Mouse (Mus musculus): ENCODE results near the gene Adcy9. TPM values are rescaled to one million over a fixed set of nuclear protein-coding genes. Genes with fewer than 3 reads are reported as not detected.

Adcy9 gene
- total and polyA plus RNA-seq, 3 experiments = 3.0 to 4.3 TPM; not detected in 1

- no peak for TF ChIP-seq CHD1 (IDR thresholded peaks at IDR 0.05; ENCODE audit: low read depth, low read length)
- TF ChIP-seq NELFE (IDR thresholded peaks at IDR 0.05; ENCODE audit: low read depth, low read length) = no peak
- TF ChIP-seq ZC3H11A (IDR thresholded peaks at IDR 0.05; ENCODE audit: low read depth, low read length) = no peak
- 0 out of 2 replicates have a peak, but pooled peaks have one; percentile 61 for TF ChIP-seq MAZ (IDR thresholded peaks at IDR 0.05; ENCODE audit: low read depth, low read length)
- TF ChIP-seq KAT2A (conservative IDR thresholded peaks at IDR 0.05; ENCODE audit: low read depth, low read length) = peak; percentile 46; the same call in 1 of the 2 replicates
- TF ChIP-seq MAFK (IDR thresholded peaks at IDR 0.05; ENCODE audit: borderline replicate concordance, low read depth, low read length) = peak; percentile 80; the same call in 1 of the 2 replicates
- peak; percentile 85 for TF ChIP-seq RCOR1 (IDR thresholded peaks at IDR 0.05; ENCODE audit: low read depth, low read length)
- TF ChIP-seq TBP (IDR thresholded peaks at IDR 0.05; ENCODE audit: low read depth, low read length) = peak; percentile 68
- peak; percentile 68 for TF ChIP-seq MAX (IDR thresholded peaks at IDR 0.05; ENCODE audit: low read length)
- peak; percentile 80 for TF ChIP-seq MYC (IDR thresholded peaks at IDR 0.05; ENCODE audit: low read depth, low read length)
Measured at GRCm38 (mm10) chr16:4413988-4414880, 6.1 kb downstream of the Adcy9 start (continued).

- no peaks in the 10 kb centered on the region for H3K9me3 ChIP-seq (replicated peaks; ENCODE audit: insufficient read depth, low read length)
- H3K36me3 ChIP-seq (ENCODE audit: control insufficient read depth in 1 of 2, insufficient read depth in 2 of 2, low read length in 2 of 2) = peaks cover 4 to 49% of the 10 kb centered on the region in 2 experiments; a peak in 3 of 4 replicates
- H3K79me2 ChIP-seq (ENCODE audit: control insufficient read depth, insufficient read depth, low read length, poor library complexity) = peaks cover 31% of the 10 kb centered on the region
- H3K4me1 ChIP-seq (ENCODE audit: control insufficient read depth in 1 of 2, insufficient read depth in 2 of 2, low read length in 2 of 2) = peaks cover 37 to 43% of the 10 kb centered on the region in 2 experiments
- DNase-seq (ENCODE audit: low read depth, low spot score) = peak; percentile 70
- peak overlapping the region; percentile 39 to 57 for H3K4me3 ChIP-seq (ENCODE audit: control insufficient read depth in 1 of 2, insufficient read depth in 1 of 2, low read depth in 2 of 2, low read length in 2 of 2)
- H3K9ac ChIP-seq (ENCODE audit: control insufficient read depth, low read depth, low read length, poor library complexity, severe bottlenecking) = peak overlapping the region; percentile 75
- TF ChIP-seq NELFE (IDR thresholded peaks at IDR 0.05; ENCODE audit: low read depth, low read length) (peak; percentile 45), POLR2AphosphoS2 (IDR thresholded peaks at IDR 0.05; ENCODE audit: low read length) (peak; percentile 33; the same call in 1 of the 2 replicates), RAD21 (IDR thresholded peaks at IDR 0.05; ENCODE audit: low read depth, low read length) (no peak), MAX (IDR thresholded peaks at IDR 0.05; ENCODE audit: low read length) (peak; percentile 22; the same call in 1 of the 2 replicates), TBP (IDR thresholded peaks at IDR 0.05; ENCODE audit: low read depth, low read length) (no peak), TCF12 (IDR thresholded peaks at IDR 0.05; ENCODE audit: low read depth, low read length) (0 out of 2 replicates have a peak, but pooled peaks have one; percentile 11), POLR2A (IDR thresholded peaks at IDR 0.05; ENCODE audit: control insufficient read depth in 1 of 2, insufficient read depth in 1 of 2, low read depth in 1 of 2, low read length in 2 of 2, poor library complexity in 1 of 2) (peak; percentile 27 to 39; a peak in 1 of 4 replicates), MAZ (IDR thresholded peaks at IDR 0.05; ENCODE audit: low read depth, low read length) (0 out of 2 replicates have a peak, but pooled peaks have one; percentile 32), USF2 (IDR thresholded peaks at IDR 0.05; ENCODE audit: borderline replicate concordance in 1 of 2, insufficient read depth in 1 of 2, low read depth in 1 of 2, low read length in 2 of 2) (no peak), MYC (IDR thresholded peaks at IDR 0.05; ENCODE audit: low read depth, low read length) (0 out of 2 replicates have a peak, but pooled peaks have one; percentile 32), POLR2AphosphoS5 (IDR thresholded peaks at IDR 0.05; ENCODE audit: borderline replicate concordance, low read depth, low read length) (no peak)
- no peaks in the 10 kb centered on the region for H3K27me3 ChIP-seq (ENCODE audit: control insufficient read depth in 1 of 2, insufficient read depth in 2 of 2, low read length in 2 of 2)
- peak overlapping the region; percentile 96 for H3K27ac ChIP-seq (ENCODE audit: control insufficient read depth, low read depth, low read length)
Measured at GRCm38 (mm10) chr16:4413301-4413700, 7.0 kb downstream of the Adcy9 start.

All from MEL (cell line).